Comparison of ENCODE assay signal across 8 mouse cellular contexts in the genomic region with DNA sequence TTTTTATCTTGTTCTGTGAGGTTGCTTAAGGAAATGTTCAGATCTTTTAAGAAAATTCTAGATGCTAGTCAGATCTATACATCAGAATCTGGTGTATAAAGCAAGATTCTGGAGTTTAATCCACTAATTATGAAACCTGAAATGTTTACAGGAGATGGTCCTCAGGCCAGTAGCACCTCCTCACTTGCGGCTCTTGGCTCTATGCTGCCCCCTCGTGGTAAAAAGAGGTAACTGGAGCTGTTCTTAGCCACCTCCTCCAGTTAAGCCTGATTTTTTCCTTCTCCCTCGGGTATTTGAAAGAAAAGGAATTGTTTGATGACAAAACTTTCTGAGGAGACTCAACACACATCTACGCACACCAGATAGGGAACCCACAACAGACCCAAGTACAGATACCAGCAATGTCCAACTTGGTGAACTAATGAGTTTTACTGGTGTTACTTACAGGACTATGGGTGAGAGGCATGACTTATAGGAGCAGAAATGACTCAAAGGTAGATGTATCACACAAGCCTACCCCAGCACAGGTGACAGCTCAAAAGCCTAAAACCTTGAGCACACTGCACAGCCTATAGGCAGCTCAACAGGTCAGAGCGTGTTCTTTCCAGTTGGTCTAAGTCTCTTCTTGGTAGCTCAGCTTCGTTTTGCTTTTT. TPM values are rescaled to one million over a fixed set of nuclear protein-coding genes. Genes with fewer than 3 reads are reported as not detected.
A peak's percentile ranks its signal among the peaks of the same experiment; 100 is the strongest.
DNase-seq lines count a peak whose midpoint lies in the region; ATAC-seq and TF ChIP-seq lines count a peak whose summit lies in the region.

No protein-coding gene starts in this region.

- H3K27me3 ChIP-seq in heart, embryonic 11.5 days (ENCODE audit: control insufficient read depth, insufficient read depth, low read length), result no peaks in the 10 kb centered on the region
- H3K27me3 ChIP-seq in hindbrain, embryonic 15.5 days, result no peaks in the 10 kb centered on the region

- peak; percentile 42 to 76 for DNase-seq in heart, adult 18-20 months
- peak; percentile 53 to 60 for DNase-seq in left cerebral cortex, adult 2 months (ENCODE audit: extremely low spot score in 1 of 2, low spot score in 2 of 2)
- peak; percentile 30 for DNase-seq in skeletal muscle tissue, adult 2 months (ENCODE audit: low read depth, low spot score)

- no peak overlapping the region for H3K27ac ChIP-seq in heart, embryonic 11.5 days (ENCODE audit: low read depth, low read length)
- H3K27ac ChIP-seq in bone marrow macrophage, adult 2 months (ENCODE audit: insufficient read depth, low read depth, low read length), result no peak overlapping the region
- H3K27ac ChIP-seq in hindbrain, embryonic 15.5 days (replicated peaks), result no peak overlapping the region
- H3K27ac ChIP-seq in left cerebral cortex, adult 2 months, result no peak overlapping the region

- no peaks in the 10 kb centered on the region for H3K4me1 ChIP-seq in heart, embryonic 11.5 days (ENCODE audit: control insufficient read depth, insufficient read depth, low read length)
- 0 out of 2 replicates have a peak, but pooled peaks cover under 1% of the 10 kb centered on the region for H3K4me1 ChIP-seq in bone marrow macrophage, adult 2 months (ENCODE audit: control insufficient read depth, insufficient read depth, low read length)
- H3K4me1 ChIP-seq in hindbrain, embryonic 15.5 days (replicated peaks), result no peaks in the 10 kb centered on the region

- ATAC-seq in heart, embryonic 11.5 days (replicated peaks; ENCODE audit: insufficient number of reproducible peaks, low FRiP score, low TSS enrichment), result no peak
- peak; percentile 84 for ATAC-seq in erythroblast, adult 5-6 weeks (replicated peaks; ENCODE audit: low FRiP score, poor library complexity, severe bottlenecking)
- ATAC-seq in hindbrain, embryonic 15.5 days (ENCODE audit: low FRiP score, low read depth), result peak; percentile 48; the same call in 1 of the 2 replicates
- ATAC-seq in megakaryocyte-erythroid progenitor cell, adult 5-6 weeks (replicated peaks; ENCODE audit: low FRiP score, low TSS enrichment, poor library complexity, severe bottlenecking), result peak; percentile 85

- H3K9ac ChIP-seq in heart, embryonic 11.5 days (ENCODE audit: low read depth, low read length), result no peak overlapping the region
- H3K9ac ChIP-seq in hindbrain, embryonic 15.5 days, result no peak overlapping the region

- 32% methylated on average over 6 of the region's 6 CpGs for WGBS in heart, embryonic 11.5 days (ENCODE audit: insufficient replicate concordance)
- 38% methylated on average over 6 of the region's 6 CpGs for WGBS in hindbrain, embryonic 15.5 days

- TF ChIP-seq CTCF in bone marrow macrophage, adult 2 months (IDR thresholded peaks at IDR 0.05; ENCODE audit: low read depth, low read length), result peak; percentile 73
- TF ChIP-seq CTCF in left cerebral cortex, adult 2 months (IDR thresholded peaks at IDR 0.05), result peak; percentile 96

- no peak for TF ChIP-seq POLR2A in bone marrow macrophage, adult 2 months (IDR thresholded peaks at IDR 0.05; ENCODE audit: borderline replicate concordance, low read depth, low read length)

- intact Hi-C loops in left cerebral cortex, adult 2 months (cut with DNase I), result no loop called here

- H3K9me3 ChIP-seq in heart, embryonic 11.5 days (replicated peaks; ENCODE audit: control insufficient read depth, low read length), result no peaks in the 10 kb centered on the region
- H3K9me3 ChIP-seq in hindbrain, embryonic 15.5 days, result no peaks in the 10 kb centered on the region

- H3K4me2 ChIP-seq in heart, embryonic 11.5 days, result no peak overlapping the region
- no peak overlapping the region for H3K4me2 ChIP-seq in hindbrain, embryonic 15.5 days

- no peaks in the 10 kb centered on the region for H3K36me3 ChIP-seq in heart, embryonic 11.5 days (ENCODE audit: control insufficient read depth, insufficient read depth, low read length)
- no peaks in the 10 kb centered on the region for H3K36me3 ChIP-seq in hindbrain, embryonic 15.5 days

- no peak overlapping the region for H3K4me3 ChIP-seq in heart, embryonic 11.5 days (ENCODE audit: low read depth, low read length)
- no peak overlapping the region for H3K4me3 ChIP-seq in bone marrow macrophage, adult 2 months (ENCODE audit: insufficient read depth, low read length)
- H3K4me3 ChIP-seq in hindbrain, embryonic 15.5 days, result no peak overlapping the region
- no peak overlapping the region for H3K4me3 ChIP-seq in left cerebral cortex, adult 2 months

RNA-seq across cellular contexts. Expression of gene Fam213a, which starts 21.7 kb away (rescaled TPM):
- 10 to 100 TPM; 33.8 to 46.0 TPM for total RNA-seq in heart, adult 18-20 months (2021)
- polyA plus RNA-seq in heart, embryonic 11.5 days (2014; fragmentation: Nextera tagmentation; extraction: Ambion mirVana), result 67.7 and 75.4 TPM in 2 replicates
- polyA plus RNA-seq in bone marrow macrophage, adult 2 months (2012; ENCODE audit: insufficient read depth, insufficient read length, missing spikeins), result 29.1 and 31.6 TPM in 2 replicates
- 1,227 and 1,297 TPM in 2 replicates for total RNA-seq in erythroblast, adult 5-6 weeks (2015; ENCODE audit: low replicate concordance)
- 2,096 and 2,327 TPM in 2 replicates for total RNA-seq in erythroblast, adult 5-6 weeks (2017; ENCODE audit: low replicate concordance)
- 92.1 and 107 TPM in 2 replicates for polyA plus RNA-seq in hindbrain, embryonic 15.5 days (2015; fragmentation: Nextera tagmentation; extraction: Ambion mirVana)
- total RNA-seq in left cerebral cortex, adult 2 months (2021), result 100 to 1,000 TPM; 106 to 123 TPM
- total RNA-seq in megakaryocyte-erythroid progenitor cell, adult 5-6 weeks (2014; fragmentation: Nextera tagmentation), result 29.9 and 70.4 TPM in 2 replicates
- 73.6 and 75.3 TPM in 2 replicates for total RNA-seq in megakaryocyte-erythroid progenitor cell, adult 5-6 weeks (2017)

RNA-seq across cellular contexts. Expression of gene Dydc2, which starts 33.7 kb away (rescaled TPM):
- total RNA-seq in heart, adult 18-20 months (2021), result not detected
- polyA plus RNA-seq in heart, embryonic 11.5 days (2014; fragmentation: Nextera tagmentation; extraction: Ambion mirVana), result 0.53 TPM in 1 of 2 replicates, not detected in the other
- not detected in 2 replicates for polyA plus RNA-seq in bone marrow macrophage, adult 2 months (2012; ENCODE audit: insufficient read depth, insufficient read length, missing spikeins)
- not detected in 2 replicates for total RNA-seq in erythroblast, adult 5-6 weeks (2015; ENCODE audit: low replicate concordance)
- total RNA-seq in erythroblast, adult 5-6 weeks (2017; ENCODE audit: low replicate concordance), result not detected in 2 replicates
- polyA plus RNA-seq in hindbrain, embryonic 15.5 days (2015; fragmentation: Nextera tagmentation; extraction: Ambion mirVana), result 1.0 and 1.5 TPM in 2 replicates
- 1 to 10 TPM in 1 of 2 experiments, under 1 TPM in 1; 0.75 to 1.2 TPM for total RNA-seq in left cerebral cortex, adult 2 months (2021)
- total RNA-seq in megakaryocyte-erythroid progenitor cell, adult 5-6 weeks (2014; fragmentation: Nextera tagmentation), result not detected in 2 replicates
- total RNA-seq in megakaryocyte-erythroid progenitor cell, adult 5-6 weeks (2017), result not detected in 2 replicates

RNA-seq across cellular contexts. Expression of gene Dydc1, which starts 37.4 kb away (rescaled TPM):
- not detected for total RNA-seq in heart, adult 18-20 months (2021)
- not detected in 2 replicates for polyA plus RNA-seq in heart, embryonic 11.5 days (2014; fragmentation: Nextera tagmentation; extraction: Ambion mirVana)
- not detected in 2 replicates for polyA plus RNA-seq in bone marrow macrophage, adult 2 months (2012; ENCODE audit: insufficient read depth, insufficient read length, missing spikeins)
- not detected in 2 replicates for total RNA-seq in erythroblast, adult 5-6 weeks (2015; ENCODE audit: low replicate concordance)
- total RNA-seq in erythroblast, adult 5-6 weeks (2017; ENCODE audit: low replicate concordance), result not detected in 2 replicates
- not detected in 2 replicates for polyA plus RNA-seq in hindbrain, embryonic 15.5 days (2015; fragmentation: Nextera tagmentation; extraction: Ambion mirVana)
- not detected for total RNA-seq in left cerebral cortex, adult 2 months (2021)
- total RNA-seq in megakaryocyte-erythroid progenitor cell, adult 5-6 weeks (2014; fragmentation: Nextera tagmentation), result not detected in 2 replicates
- not detected in 2 replicates for total RNA-seq in megakaryocyte-erythroid progenitor cell, adult 5-6 weeks (2017)

Comparison
In these comparisons a context has a peak if more than half of its experiments do, and no peak if none do; other contexts are left out.
1. RNA of gene Fam213a, which starts 21.7 kb away (total RNA-seq): 1,227 to 2,327 TPM in erythroblast, adult 5-6 weeks; 106 to 123 TPM in left cerebral cortex, adult 2 months, 29.9 to 75.3 TPM in megakaryocyte-erythroid progenitor cell, adult 5-6 weeks and 33.8 to 46.0 TPM in heart, adult 18-20 months; every median in the first group is over 4 times any median in the second.
2. Peak in every context shown above with its lines, with median percentiles within 50 percentile points of each other: DNase-seq.